Mouse (Mus musculus): ENCODE measurements around the gene Lmod2. TPM values are rescaled to one million over a fixed set of nuclear protein-coding genes. Genes with fewer than 3 reads are reported as not detected.

The Lmod2 gene
- total RNA-seq (2015; ENCODE audit: low replicate concordance) (not detected in 2 replicates), total RNA-seq (2017; ENCODE audit: low replicate concordance) (not detected in 2 replicates)

GRCm38 (mm10) chr6:24597500-24597899 is at the start of gene Lmod2:
Gene Lmod2 (plus strand): TSS chr6:24597762.
- no peak for ATAC-seq (replicated peaks; ENCODE audit: low FRiP score, poor library complexity, severe bottlenecking)

DNA sequence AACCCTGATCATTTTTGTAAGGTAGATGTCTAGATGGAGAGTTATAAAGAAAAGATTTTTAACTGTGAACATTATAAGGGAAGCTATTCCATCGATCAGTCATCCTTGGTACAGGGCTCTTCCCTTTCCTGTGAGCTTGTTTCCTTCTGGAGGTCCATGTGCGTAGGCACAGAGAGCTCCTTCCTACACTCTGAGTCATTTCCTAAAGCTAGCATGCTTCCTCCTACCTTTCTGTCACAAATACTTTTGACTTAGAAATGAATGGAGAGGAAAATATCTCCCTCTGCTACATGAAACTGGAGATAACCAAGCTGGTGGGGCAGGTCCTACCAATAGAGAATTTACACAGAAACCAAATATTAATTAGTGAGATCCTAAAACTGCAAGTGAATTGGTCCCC is 47.8 kb upstream of the Lmod2 start:
- no peak for ATAC-seq (replicated peaks; ENCODE audit: low FRiP score, poor library complexity, severe bottlenecking)

GRCm38 (mm10) chr6:24552046-24552445 is 45.5 kb upstream of the Lmod2 start:
- no peak for ATAC-seq (replicated peaks; ENCODE audit: low FRiP score, poor library complexity, severe bottlenecking)

DNA sequence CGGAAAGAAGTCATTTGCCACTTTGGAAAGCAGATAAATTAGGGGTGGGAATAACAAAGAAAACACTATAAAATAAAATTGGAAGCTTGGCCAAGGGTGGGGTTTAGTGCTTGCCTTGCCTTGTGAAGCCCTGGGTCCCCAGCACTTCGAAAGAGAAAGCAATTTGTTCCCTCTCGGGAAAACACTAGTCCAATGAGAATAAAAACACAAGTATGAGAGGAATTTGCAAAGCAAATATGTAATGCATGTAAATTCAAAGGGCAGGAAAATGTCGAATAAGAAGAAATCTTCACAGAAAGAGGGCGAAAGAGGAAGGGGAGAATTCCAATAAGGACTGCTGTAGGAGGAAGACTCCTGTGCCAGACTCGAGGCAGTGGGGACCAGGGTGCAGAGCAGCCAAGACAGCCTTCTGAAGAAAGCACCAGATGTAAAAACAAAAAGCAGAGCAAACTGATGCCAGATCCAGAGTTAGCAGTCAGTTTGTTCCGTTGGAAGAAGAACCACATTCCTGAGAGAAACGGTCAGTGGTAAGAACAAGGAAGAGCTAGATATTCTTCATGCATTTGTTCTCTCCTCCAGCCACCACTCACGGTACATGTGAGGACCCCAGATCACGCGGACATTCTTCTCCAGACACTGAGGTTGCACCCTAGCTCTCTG is 43.0 kb upstream of the Lmod2 start:
- ATAC-seq (replicated peaks; ENCODE audit: low FRiP score, poor library complexity, severe bottlenecking): no peak

DNA sequence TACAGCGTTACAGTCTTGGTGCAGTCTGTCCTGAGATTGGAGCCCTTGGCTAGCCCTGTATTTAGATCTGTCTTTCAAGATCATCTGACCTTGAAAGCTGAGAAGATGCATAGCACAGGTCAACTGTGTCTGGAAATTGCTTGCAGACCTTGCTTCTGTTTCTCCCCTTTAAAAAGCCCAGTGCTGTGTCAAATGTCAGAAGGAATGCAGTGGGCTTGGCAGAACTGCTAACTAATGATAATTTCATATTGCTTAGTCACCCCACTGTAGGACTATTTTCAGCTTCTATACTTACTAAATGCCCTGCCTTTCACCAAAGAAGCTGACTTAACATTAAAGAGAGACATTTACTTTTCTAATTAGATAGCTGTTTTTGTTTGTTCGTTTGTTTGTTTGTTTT is 42.1 kb upstream of the Lmod2 start:
- ATAC-seq (replicated peaks; ENCODE audit: low FRiP score, poor library complexity, severe bottlenecking): no peak

DNA sequence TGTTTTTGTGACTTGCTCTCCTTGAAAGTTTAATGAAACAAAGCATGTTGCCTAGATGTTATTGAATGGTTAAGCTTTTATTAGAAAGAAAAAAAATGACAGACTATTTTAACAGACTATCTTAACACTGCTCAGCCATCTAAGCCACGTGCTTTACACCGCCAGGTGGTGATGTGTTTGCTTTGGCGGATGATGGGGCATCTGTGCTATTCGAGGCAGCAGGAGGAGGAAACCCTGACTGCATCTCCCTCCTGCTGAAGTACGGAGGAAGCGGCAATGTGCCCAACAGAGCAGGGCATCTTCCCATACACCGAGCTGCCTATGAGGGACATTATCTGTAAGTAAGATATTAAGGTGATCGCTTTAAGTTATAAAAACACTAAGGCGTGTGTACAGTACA is 33.5 kb upstream of the Lmod2 start:
- ATAC-seq (replicated peaks; ENCODE audit: low FRiP score, poor library complexity, severe bottlenecking): no peak

DNA sequence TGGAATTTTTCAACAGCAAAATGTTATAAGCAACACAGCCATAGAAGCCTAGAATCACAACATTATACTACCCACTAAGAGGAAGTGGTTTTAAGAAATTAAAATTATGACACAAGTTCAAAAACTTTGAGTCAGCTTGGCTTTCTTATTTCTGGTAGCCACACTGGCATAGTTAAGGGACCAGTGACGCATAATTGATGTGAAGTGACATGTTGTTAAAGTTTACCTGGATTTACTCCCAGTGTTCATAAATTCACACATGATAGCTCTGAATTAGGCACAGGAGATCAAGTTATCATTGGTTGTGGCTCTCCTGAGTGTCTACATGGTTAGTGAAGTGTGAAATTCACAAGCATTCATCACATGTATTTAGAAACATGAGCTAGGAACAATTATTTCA is 32.7 kb upstream of the Lmod2 start:
- no peak for ATAC-seq (replicated peaks; ENCODE audit: low FRiP score, poor library complexity, severe bottlenecking)

DNA sequence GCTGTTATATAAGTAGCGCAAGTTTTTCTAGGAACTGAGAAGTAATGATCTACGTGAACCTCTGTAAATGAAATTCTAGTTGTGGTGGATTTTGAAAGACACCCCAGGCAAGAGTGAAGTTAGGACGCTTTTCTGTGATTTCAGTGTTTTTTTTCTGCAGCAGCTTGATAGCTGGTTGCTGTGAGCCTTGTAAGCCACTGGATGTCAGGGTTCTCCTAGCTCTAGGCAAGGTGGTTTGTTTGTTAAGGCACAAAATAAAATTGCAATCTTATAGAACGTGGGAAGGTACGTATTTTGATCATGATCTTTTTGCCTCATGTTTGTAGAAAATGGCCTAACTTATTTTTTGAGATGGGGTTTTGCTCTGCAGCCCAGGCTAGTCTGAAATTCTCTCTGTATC is 28.6 kb upstream of the Lmod2 start:
- no peak for ATAC-seq (replicated peaks; ENCODE audit: low FRiP score, poor library complexity, severe bottlenecking)

GRCm38 (mm10) chr6:24569711-24570110 is 27.9 kb upstream of the Lmod2 start:
- ATAC-seq (replicated peaks; ENCODE audit: low FRiP score, poor library complexity, severe bottlenecking): no peak

DNA sequence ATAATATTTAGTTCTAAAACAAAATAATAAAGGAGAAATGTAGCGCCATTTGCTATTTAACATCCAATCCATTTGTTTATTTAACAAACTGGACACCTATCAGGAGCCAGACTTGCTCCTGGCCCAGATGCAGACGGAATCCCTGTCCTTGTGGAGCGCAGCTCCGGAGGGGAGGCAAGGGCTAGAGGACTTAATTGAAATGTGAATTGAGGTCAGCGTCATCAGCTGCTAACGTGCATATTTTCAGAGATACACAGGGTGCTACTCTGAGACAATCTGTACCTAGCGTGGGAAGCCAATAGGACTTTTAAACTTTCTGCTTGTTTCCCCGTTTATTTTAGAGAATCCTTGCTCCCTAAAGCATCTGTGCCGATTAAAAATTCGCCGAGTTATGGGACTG is 27.3 kb upstream of the Lmod2 start:
- ATAC-seq (replicated peaks; ENCODE audit: low FRiP score, poor library complexity, severe bottlenecking): no peak

DNA sequence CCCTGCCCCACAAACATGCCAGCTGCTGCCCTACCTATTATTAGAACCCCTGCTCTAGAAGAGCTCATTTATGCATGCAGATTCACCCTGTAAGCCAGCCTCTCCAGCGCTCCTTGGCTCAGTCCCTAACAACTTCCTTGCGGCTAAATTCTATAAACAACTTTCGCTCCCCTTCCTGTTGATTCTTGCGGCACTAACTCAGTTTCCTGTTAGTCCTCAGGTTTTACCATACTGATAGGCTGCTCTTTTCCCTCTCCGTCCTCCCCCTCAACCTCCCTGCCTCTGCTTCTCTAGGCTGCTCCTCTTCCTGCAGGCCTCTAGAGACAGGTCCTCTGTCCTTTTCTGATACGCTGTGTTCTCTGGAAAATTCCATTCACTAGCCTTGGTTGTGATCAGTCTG is 26.4 kb upstream of the Lmod2 start:
- no peak for ATAC-seq (replicated peaks; ENCODE audit: low FRiP score, poor library complexity, severe bottlenecking)

GRCm38 (mm10) chr6:24572431-24572830 is 25.1 kb upstream of the Lmod2 start:
- no peak for ATAC-seq (replicated peaks; ENCODE audit: low FRiP score, poor library complexity, severe bottlenecking)

- ATAC-seq (replicated peaks; ENCODE audit: low FRiP score, poor library complexity, severe bottlenecking): no peak
These were observed 24.2 kb upstream of the Lmod2 start for GRCm38 (mm10) chr6:24573319-24573718.

DNA sequence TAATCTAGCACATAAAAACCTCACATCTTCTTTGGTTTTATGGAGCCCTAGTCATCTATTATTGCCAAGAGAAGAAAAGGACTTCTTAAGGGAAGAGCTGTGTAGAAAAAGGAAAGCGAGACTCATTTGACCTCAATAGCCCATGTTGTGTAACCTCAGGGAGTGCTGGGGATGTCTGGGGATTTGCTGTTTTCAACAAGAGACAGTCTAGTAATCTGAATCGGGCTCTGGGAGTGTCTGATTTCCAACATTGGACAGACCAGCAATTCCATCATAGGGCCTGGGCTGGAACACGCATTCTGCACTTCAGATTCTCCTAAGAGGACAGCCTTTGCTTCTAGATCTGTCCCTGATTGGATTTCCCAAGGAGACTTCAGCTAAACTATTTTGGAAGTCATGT is 14.1 kb upstream of the Lmod2 start:
- ATAC-seq (replicated peaks; ENCODE audit: low FRiP score, poor library complexity, severe bottlenecking): no peak

GRCm38 (mm10) chr6:24585431-24586310 is 11.9 kb upstream of the Lmod2 start:
- no peak for ATAC-seq (replicated peaks; ENCODE audit: low FRiP score, poor library complexity, severe bottlenecking)

- no peak for ATAC-seq (replicated peaks; ENCODE audit: low FRiP score, poor library complexity, severe bottlenecking)
These were observed 10.7 kb upstream of the Lmod2 start for GRCm38 (mm10) chr6:24586885-24587284.

GRCm38 (mm10) chr6:24590282-24590681 is 7.3 kb upstream of the Lmod2 start:
- no peak for ATAC-seq (replicated peaks; ENCODE audit: low FRiP score, poor library complexity, severe bottlenecking)

DNA sequence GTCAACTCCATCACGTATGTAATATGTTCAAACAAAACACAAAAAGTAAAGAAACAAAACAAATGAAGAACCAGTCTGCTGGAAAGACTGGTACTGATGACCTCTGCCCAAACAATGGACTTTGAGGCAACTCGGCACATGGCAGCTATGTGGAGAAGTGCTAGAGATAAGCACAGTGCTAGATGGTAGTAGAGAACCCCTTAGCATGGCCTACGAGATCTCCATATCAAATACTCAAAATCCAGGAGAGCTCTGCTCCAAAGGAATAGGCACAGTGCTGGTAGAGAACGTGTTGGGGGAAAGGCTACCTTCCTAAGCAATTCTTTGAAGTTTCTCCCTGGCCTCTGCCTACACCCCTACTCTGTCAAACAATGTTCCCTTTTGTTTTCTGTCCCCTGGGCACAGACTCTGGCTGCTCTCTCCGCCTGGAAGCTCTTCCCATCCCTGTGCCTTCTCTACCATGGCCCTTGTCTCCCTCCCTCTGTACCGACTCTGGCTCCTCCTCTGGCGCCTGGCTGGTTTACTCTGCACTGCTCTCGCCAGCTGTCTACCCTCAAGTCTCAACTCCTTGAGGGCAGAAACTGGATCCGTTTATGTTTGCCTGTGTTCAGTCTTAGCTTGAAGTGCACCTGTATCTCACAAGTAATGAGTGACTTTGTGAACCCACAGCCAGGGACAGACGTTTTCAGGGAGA is 5.9 kb upstream of the Lmod2 start:
- no peak for ATAC-seq (replicated peaks; ENCODE audit: low FRiP score, poor library complexity, severe bottlenecking)

DNA sequence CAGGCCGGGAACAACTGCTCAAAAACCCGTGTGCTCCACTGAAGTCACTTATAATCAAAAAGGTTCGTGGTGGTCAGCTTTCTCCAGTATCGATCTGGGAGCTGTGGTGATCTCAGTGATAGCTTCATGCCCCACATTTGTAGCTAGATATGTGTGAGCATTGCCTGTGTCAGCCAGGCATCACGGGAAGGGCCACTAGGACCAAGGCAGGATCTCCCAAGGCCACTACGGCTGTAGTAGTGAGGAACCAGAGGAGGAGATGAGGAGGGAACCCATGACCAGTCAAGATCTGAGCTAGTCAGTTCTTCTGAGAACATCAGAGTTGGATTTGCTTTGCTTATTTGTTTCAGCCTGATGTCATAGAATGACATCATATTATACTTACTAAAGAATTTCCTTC is 1.6 kb downstream of the Lmod2 start:
- ATAC-seq (replicated peaks; ENCODE audit: low FRiP score, poor library complexity, severe bottlenecking): no peak

GRCm38 (mm10) chr6:24599639-24600038 is 2.1 kb downstream of the Lmod2 start:
- no peak for ATAC-seq (replicated peaks; ENCODE audit: low FRiP score, poor library complexity, severe bottlenecking)

DNA sequence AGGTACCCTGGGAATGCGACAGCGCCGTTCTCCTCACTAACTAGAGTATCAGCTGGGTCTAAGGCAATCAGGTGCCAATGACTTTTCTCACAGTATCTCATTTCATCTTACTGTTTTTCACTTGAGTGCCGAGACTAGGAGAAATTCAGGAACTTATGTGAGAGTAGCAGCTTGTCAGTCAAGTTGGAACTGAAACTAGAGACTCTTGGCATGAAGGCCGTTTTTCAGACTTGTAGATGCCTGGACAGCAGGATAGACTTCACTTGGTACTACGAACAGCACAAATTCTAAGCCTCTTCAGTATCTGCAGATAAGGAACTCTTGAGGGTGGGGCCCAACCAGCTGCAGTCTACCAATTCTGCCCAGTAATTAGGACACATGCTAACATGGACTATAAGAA is 2.6 kb downstream of the Lmod2 start:
- ATAC-seq (replicated peaks; ENCODE audit: low FRiP score, poor library complexity, severe bottlenecking): no peak
